Mouse (Mus musculus): Measurements from ENCODE around the gene Lrrfip2. TPM values are rescaled to one million over a fixed set of nuclear protein-coding genes. Genes with fewer than 3 reads are reported as not detected.

Lrrfip2 gene
- polyA plus RNA-seq, 1 experiment, result 39.2 TPM

DNA sequence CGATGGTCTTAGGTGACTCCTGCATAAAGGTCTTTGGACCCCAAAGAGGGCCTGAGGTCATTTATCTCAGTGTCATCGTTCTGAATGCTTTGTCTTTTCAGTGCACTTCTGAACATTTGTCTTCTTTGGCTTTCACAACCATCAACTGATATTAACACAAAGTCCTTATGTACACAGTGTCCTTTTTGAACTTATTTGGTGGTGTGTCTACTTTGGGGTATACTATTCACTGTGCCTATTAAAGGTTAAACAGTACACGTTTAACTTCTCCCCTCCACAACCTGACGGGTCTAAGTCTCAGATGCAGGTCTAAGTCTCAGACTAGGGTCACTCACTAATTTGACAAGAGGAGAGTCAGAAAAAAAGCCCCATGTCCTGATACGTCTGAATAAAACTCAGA is 153.2 kb downstream of the Lrrfip2 start:
- H3K27ac ChIP-seq (ENCODE audit: insufficient read depth, low read length), result peak overlapping the region; percentile 68
- peak overlapping the region; percentile 81 for H3K4me3 ChIP-seq (ENCODE audit: insufficient read depth, low read length)
- TF ChIP-seq CTCF (IDR thresholded peaks at IDR 0.05; ENCODE audit: borderline replicate concordance, insufficient read depth, low read length) (no peak), POLR2A (IDR thresholded peaks at IDR 0.05; ENCODE audit: low read depth, low read length) (no peak)
- peaks cover 5% of the 10 kb centered on the region; the same call in 1 of the 2 replicates for H3K4me1 ChIP-seq (ENCODE audit: control insufficient read depth, insufficient read depth, low read length)

DNA sequence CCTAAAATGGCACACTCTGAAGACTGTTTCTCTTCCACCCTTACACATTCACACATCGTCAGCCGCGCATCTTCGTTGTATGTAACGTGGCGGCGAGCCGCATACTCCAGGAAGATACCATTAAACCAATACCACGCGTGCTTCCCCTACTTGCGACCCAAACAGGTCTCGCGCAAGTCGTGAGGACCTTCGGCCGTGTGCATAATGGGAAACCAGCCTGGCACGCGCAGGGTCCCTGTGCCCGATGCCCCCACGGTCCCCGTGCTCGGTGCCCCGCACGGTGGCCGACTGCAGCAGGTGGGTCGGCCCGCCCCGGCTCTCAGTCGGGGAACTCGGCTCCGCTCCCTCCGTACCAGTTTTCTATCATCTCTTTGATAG is 153.7 kb downstream of the Lrrfip2 start:
- TF ChIP-seq CTCF (IDR thresholded peaks at IDR 0.05; ENCODE audit: borderline replicate concordance, insufficient read depth, low read length), result no peak
- TF ChIP-seq POLR2A (IDR thresholded peaks at IDR 0.05; ENCODE audit: low read depth, low read length), result no peak; the same call in 1 of the 2 replicates
- H3K27ac ChIP-seq (ENCODE audit: insufficient read depth, low read length), result peak overlapping the region; percentile 68
- peaks cover 5% of the 10 kb centered on the region; the same call in 1 of the 2 replicates for H3K4me1 ChIP-seq (ENCODE audit: control insufficient read depth, insufficient read depth, low read length)
- H3K4me3 ChIP-seq (ENCODE audit: insufficient read depth, low read length), result peak overlapping the region; percentile 81

DNA sequence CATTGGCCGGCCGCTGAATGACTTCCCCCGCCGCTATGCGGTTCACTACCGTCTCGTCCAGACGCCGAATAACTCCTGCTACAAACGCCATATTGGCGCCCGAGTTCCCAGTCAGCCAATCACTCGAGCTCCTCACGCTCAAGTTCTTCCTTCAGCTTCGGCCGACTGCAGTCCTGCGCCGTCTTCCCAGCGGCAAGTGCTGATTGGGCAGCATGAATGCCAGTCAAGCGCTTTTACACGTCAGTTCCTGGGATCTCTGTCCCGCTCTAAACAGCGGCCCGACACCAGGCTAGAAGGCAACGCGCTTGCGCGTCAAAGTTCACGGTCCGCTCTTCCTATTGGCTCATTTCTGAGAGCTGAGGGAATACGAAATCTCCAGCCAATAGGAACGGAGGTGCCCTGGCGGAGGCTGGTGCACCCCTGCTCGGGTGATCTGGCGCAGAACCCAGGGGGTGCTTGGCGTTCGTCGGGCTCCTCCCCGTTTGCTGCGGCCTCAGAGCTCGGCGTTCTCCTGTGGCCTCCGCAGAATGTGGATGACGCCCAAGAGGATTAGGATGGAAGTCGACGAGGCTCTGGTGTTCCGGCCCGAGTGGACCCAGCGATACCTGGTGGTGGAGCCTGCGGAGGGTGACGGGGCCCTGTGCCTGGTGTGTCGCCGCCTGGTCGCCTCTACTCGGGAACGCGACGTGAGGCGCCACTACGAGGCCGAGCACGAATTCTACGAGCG is 154.2 kb downstream of the Lrrfip2 start, which contains the start of the genes Mlh1 and Epm2aip1:
TSS of gene Mlh1 (minus strand) at position 358 of the 727 bp plus-strand sequence.
TSS of gene Epm2aip1 (plus strand) at position 496 of the 727 bp plus-strand sequence.
- Histone ChIP-seq H3K4me1 (ENCODE audit: control insufficient read depth, insufficient read depth, low read length) (peaks cover 5% of the 10 kb centered on the region; the same call in 1 of the 2 replicates), H3K4me3 (ENCODE audit: insufficient read depth, low read length) (peak within 1 kb of the TSS; percentile 84), H3K27ac (ENCODE audit: insufficient read depth, low read length) (peak within 1 kb of the TSS; percentile 82)
- peak; percentile 95 for TF ChIP-seq POLR2A (IDR thresholded peaks at IDR 0.05; ENCODE audit: low read depth, low read length)
- no peak for TF ChIP-seq CTCF (IDR thresholded peaks at IDR 0.05; ENCODE audit: borderline replicate concordance, insufficient read depth, low read length)

DNA sequence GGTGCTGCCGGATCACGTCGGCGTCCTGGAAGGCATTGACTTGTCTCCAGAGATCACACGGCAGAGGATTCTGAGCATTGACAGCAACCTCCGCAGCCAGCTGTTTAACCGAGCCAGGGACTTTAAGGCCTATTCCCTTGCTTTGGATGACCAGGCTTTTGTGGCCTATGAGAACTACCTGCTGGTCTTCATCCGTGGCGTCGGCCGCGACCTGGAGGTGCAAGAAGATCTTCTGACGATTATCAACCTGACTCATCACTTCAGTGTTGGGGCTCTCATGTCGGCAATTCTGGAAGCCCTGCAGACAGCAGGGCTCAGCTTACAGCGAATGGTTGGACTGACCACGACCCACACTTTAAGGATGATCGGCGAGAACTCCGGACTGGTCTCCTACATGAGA is 155.0 kb downstream of the Lrrfip2 start:
- peaks cover 5% of the 10 kb centered on the region; the same call in 1 of the 2 replicates for H3K4me1 ChIP-seq (ENCODE audit: control insufficient read depth, insufficient read depth, low read length)
- peak overlapping the region; percentile 84 for H3K4me3 ChIP-seq (ENCODE audit: insufficient read depth, low read length)
- TF ChIP-seq CTCF (IDR thresholded peaks at IDR 0.05; ENCODE audit: borderline replicate concordance, insufficient read depth, low read length) (no peak), POLR2A (IDR thresholded peaks at IDR 0.05; ENCODE audit: low read depth, low read length) (no peak)
- peak overlapping the region; percentile 82 for H3K27ac ChIP-seq (ENCODE audit: insufficient read depth, low read length)

DNA sequence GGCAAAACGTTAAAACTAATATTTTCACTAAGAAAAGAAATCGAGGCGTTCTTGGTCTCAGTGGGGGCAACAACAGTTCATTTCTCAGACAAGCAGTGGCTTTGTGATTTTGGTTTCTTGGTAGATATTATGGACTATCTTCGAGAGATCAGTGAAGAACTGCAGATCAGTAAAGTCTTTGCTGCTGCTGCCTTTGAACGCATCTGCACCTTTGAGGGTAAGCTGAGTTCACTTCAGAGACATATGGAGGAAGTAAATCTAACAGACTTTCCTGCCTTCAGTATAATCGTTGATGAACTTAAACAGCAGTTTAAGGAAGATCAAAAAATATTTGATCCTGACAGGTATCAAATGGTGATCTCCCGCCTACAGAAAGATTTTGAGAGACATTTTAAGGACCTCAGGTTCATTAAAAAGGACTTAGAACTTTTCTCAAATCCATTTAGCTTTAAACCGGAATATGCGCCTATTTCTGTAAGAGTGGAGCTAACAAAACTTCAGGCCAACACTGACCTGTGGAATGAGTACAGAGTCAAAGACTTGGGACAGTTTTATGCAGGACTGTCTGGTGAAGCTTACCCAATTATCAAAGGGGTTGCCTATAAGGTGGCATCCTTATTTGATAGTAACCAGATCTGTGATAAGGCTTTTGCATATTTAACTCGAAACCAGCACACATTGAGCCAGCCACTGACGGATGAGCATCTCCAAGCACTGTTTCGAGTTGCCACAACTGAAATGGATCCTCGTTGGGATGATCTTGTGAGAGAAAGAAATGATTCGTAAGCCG is 155.8 kb downstream of the Lrrfip2 start:
- TF ChIP-seq CTCF (IDR thresholded peaks at IDR 0.05; ENCODE audit: borderline replicate concordance, insufficient read depth, low read length) (no peak), POLR2A (IDR thresholded peaks at IDR 0.05; ENCODE audit: low read depth, low read length) (no peak)
- Histone ChIP-seq H3K4me3 (ENCODE audit: insufficient read depth, low read length) (peak overlapping the region; percentile 84), H3K27ac (ENCODE audit: insufficient read depth, low read length) (no peak overlapping the region; the same call in 1 of the 2 replicates), H3K4me1 (ENCODE audit: control insufficient read depth, insufficient read depth, low read length) (peaks cover 5% of the 10 kb centered on the region; the same call in 1 of the 2 replicates)

- Histone ChIP-seq H3K4me3 (ENCODE audit: insufficient read depth, low read length) (no peak overlapping the region), H3K27ac (ENCODE audit: insufficient read depth, low read length) (no peak overlapping the region), H3K4me1 (ENCODE audit: control insufficient read depth, insufficient read depth, low read length) (peaks cover 5% of the 10 kb centered on the region; the same call in 1 of the 2 replicates)
- TF ChIP-seq POLR2A (IDR thresholded peaks at IDR 0.05; ENCODE audit: low read depth, low read length), result no peak
These were observed 156.6 kb downstream of the Lrrfip2 start for GRCm38 (mm10) chr9:111273958-111274357.

DNA sequence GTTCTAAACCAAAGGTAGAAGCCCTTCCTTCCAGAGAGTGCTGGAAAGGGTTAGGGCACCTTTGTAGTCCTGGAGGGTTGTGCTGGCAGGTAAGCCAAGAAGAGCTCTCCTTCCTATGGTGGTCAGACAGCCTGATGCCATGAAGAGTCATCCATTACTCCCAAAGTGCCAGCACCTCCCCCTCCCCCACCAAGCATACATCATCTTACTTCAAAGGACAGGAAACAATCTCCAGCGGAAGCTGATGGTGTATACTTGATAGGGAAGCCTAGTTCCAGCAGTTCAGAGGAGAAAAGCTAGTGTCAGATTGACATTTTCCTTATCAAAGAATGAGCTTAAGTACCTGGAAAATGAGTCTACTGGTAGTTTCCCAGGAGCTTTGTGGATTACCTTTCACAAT is 157.8 kb downstream of the Lrrfip2 start:
- TF ChIP-seq POLR2A (IDR thresholded peaks at IDR 0.05; ENCODE audit: low read depth, low read length) (no peak), CTCF (IDR thresholded peaks at IDR 0.05; ENCODE audit: borderline replicate concordance, insufficient read depth, low read length) (no peak)
- Histone ChIP-seq H3K27ac (ENCODE audit: insufficient read depth, low read length) (no peak overlapping the region), H3K4me3 (ENCODE audit: insufficient read depth, low read length) (peak overlapping the region; percentile 33), H3K4me1 (ENCODE audit: control insufficient read depth, insufficient read depth, low read length) (peaks cover 5% of the 10 kb centered on the region; the same call in 1 of the 2 replicates)

Other genes with a start within 250 kb of the Lrrfip2 start
- 3.5 and 7.1 TPM in 2 replicates for gene Als2cl, start 237.7 kb upstream of the Lrrfip2 start, polyA plus RNA-seq (2011; ENCODE audit: insufficient read length, low read depth, missing spikeins)
- gene Tmie, start 237.5 kb upstream of the Lrrfip2 start, polyA plus RNA-seq (2011; ENCODE audit: insufficient read length, low read depth, missing spikeins), result 0.28 and 0.56 TPM in 2 replicates
- not detected in 2 replicates for gene Fam240a, start 200.7 kb upstream of the Lrrfip2 start, polyA plus RNA-seq (2011; ENCODE audit: insufficient read length, low read depth, missing spikeins)
- gene Tdgf1, start 171.4 kb upstream of the Lrrfip2 start, polyA plus RNA-seq (2011; ENCODE audit: insufficient read length, low read depth, missing spikeins), result not detected in 2 replicates
- gene Lrrc2, start 166.0 kb upstream of the Lrrfip2 start, polyA plus RNA-seq (2011; ENCODE audit: insufficient read length, low read depth, missing spikeins), result not detected in 2 replicates
- gene Rtp3, start 127.0 kb upstream of the Lrrfip2 start, polyA plus RNA-seq (2011; ENCODE audit: insufficient read length, low read depth, missing spikeins), result not detected in 2 replicates
- gene Ltf, start 98.3 kb upstream of the Lrrfip2 start, polyA plus RNA-seq (2011; ENCODE audit: insufficient read length, low read depth, missing spikeins), result not detected in 2 replicates
- not detected in 2 replicates for gene Ccrl2, start 60.1 kb upstream of the Lrrfip2 start, polyA plus RNA-seq (2011; ENCODE audit: insufficient read length, low read depth, missing spikeins)
- gene Mlh1, start 154.2 kb downstream of the Lrrfip2 start, polyA plus RNA-seq (2011; ENCODE audit: insufficient read length, low read depth, missing spikeins), result 41.3 and 44.4 TPM in 2 replicates
- gene Epm2aip1, start 154.3 kb downstream of the Lrrfip2 start, polyA plus RNA-seq (2011; ENCODE audit: insufficient read length, low read depth, missing spikeins), result 33.9 and 36.6 TPM in 2 replicates
- gene Trank1, start 194.1 kb downstream of the Lrrfip2 start, polyA plus RNA-seq (2011; ENCODE audit: insufficient read length, low read depth, missing spikeins), result not detected in 2 replicates

Measured in embryonic fibroblast, embryonic 13.5 days (primary cell).